Mouse (Mus musculus) cortical plate, adult 2 months (tissue): ENCODE results near the gene Polr2c. TPM values are rescaled to one million over a fixed set of nuclear protein-coding genes. Genes with fewer than 3 reads are reported as not detected.

Experiments
- H3K27ac ChIP-seq: fragments of 200-500 bp; 2 replicates; pipeline ENCODE4 v1.5.1; 2012; ENCODE audit warnings: low read length, control low read depth, inconsistent platforms; ENCODE audit not compliant: insufficient read depth
- H3K4me1 ChIP-seq: fragments of 200-500 bp; 2 replicates; pipeline ENCODE4 v1.6.1; 2011; ENCODE audit warnings: low read length; ENCODE audit not compliant: control insufficient read depth, insufficient read depth
- H3K4me3 ChIP-seq: fragments of 200-500 bp; 2 replicates; pipeline ENCODE4 v1.5.1; 2011; ENCODE audit warnings: mild to moderate bottlenecking, low read length, control low read depth; ENCODE audit not compliant: insufficient read depth
- CTCF ChIP-seq: fragments of 200-500 bp; IDR thresholded peaks from 2 replicates; pipeline ENCODE4 v1.5.1; 2011; ENCODE audit warnings: mild to moderate bottlenecking, control low read depth, low read length; ENCODE audit not compliant: insufficient read depth; ENCODE audit errors: extremely low read depth
- POLR2A ChIP-seq: fragments of 200-500 bp; IDR thresholded peaks from 2 replicates; pipeline ENCODE4 v1.6.1; 2011; ENCODE audit warnings: mild to moderate bottlenecking, low read length, control low read depth; ENCODE audit not compliant: insufficient read depth; ENCODE audit errors: extremely low read depth
- polyA plus RNA-seq: library from polyadenylated mRNA; depleted of rRNA; stranded (reverse); fragments of >200 nt; gene quantifications from 2 replicates; pipeline ENCODE4 v1.2.3, GENCODE M21; 2012; rRNA removed

Polr2c gene
- polyA plus RNA-seq, 1 experiment, result 108 TPM

DNA sequence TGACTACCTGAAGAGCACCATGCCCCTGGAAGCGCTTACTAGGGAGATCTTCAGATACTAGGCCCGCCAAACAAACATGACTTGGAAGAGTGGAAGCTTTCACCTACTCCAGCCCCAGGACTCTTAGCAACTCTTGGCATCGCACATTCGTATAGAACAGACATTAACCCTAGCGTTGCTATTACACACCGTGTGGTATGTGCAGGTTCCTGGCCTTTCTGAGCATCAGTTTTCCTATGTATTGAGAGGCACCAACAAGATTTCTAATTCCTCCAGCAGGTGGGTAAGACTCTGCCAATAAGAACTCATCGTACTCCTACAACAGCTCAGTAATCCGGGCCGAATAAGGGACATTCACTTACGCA, 59.7 kb downstream of the Polr2c start:
- Histone ChIP-seq H3K4me3 (peak overlapping the region; percentile 46), H3K27ac (no peak overlapping the region), H3K4me1 (no peaks in the 10 kb centered on the region)
- no peak for TF ChIP-seq POLR2A
- no peak for TF ChIP-seq CTCF

DNA sequence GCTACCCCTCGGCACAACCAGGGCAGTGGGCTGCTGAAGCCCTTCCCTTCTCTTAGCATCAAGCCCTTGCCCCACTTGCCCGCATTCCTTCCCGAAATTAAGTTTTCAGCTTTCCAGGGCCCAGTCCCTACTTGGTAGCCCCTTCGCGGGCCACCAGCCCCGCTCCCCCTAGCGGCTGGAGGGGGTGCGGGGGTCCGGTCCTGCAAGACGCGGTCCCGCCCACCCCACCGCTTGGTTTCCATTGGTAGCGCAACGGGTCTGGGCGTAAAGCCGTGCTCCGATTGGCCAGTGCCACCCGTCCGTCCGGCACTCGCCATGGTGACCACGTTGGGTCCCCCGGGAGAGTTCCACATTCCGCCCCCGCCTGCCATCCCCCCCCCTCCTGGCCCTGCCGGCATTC, 60.1 kb downstream of the Polr2c start:
- Histone ChIP-seq H3K4me3 (peak overlapping the region; percentile 46), H3K4me1 (no peaks in the 10 kb centered on the region), H3K27ac (no peak overlapping the region)
- TF ChIP-seq CTCF (no peak), POLR2A (no peak)

DNA sequence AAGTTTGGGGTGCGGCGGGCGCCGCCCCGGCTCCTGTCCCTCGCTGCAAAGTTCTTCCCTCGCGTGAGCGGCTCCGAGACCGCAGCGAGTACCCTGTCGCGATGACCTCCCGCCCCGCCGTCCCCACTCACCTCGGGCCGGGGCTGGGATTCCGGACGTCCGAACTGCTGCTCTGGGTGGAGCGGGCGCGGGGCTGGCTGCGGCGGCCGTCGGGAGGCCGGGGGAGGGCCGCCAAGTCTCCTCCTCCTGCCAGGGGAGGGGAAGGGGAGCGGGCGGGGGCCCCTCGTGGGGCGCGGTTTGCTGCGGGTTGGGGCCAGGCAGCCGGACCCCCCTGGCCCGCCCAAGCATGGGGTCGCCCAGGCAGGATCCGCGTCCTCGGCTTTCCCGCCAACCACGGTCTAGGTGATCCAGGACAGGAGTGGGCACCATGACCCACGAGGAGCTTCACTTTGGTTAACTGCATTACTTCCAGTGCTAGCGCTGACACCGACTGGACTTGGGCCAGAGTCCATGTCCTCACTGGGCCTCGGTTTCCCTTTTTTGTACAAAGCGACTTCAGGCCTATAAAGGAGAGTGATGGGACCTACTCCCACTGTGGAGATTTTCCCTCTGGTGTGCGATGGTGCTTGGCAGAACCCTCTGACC, 60.7 kb downstream of the Polr2c start, which contains the start of gene Ccdc102a:
Ccdc102a (minus strand) TSS at position 248 of the 645 bp plus-strand sequence.
- H3K4me3 ChIP-seq, result peak within 1 kb of the TSS; percentile 46
- TF ChIP-seq POLR2A, result no peak
- no peak for TF ChIP-seq CTCF
- H3K4me1 ChIP-seq, result no peaks in the 10 kb centered on the region
- H3K27ac ChIP-seq, result no peak within 1 kb of the TSS

DNA sequence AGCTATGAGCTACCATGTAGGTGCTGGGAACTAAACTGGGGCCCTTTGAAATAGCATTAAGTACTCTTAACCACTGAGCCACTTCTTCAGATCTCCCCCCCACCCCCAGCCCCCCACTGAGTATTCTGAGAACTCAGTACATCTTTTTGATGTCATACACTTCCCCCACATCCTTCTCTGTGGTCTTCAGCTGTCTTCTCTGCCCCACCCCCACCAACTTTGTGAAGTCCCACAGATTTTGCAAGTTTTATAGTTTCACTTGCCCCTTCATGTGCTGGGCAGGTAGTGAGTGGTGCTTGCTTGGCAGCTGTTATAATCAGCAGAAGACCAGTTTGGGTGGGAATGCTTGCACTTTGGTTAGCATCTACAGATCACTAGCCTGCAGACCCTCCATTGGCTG, 62.0 kb downstream of the Polr2c start:
- H3K27ac ChIP-seq, result no peak overlapping the region
- no peak for TF ChIP-seq CTCF
- no peak for TF ChIP-seq POLR2A
- H3K4me3 ChIP-seq, result no peak overlapping the region
- H3K4me1 ChIP-seq, result no peaks in the 10 kb centered on the region

DNA sequence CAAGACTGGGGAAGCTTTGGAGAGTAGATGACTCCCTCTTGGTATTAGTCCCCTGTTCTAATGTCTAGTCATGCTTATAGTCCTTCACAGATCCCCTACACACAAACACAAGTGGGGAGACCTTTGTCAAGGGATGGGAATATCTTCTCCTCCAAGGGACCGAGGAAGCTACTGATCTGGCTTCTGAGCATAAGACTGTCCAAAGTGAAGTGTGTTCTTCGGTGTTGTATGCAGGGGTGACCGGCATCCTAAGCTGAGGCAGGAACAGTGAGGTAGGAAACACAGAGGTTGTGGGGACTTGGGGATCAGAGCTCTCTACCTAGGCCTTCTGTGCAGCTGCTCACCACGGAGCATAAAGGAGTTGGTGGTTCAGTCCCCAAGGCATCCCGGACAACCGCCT, 64.9 kb downstream of the Polr2c start:
- Histone ChIP-seq H3K4me3 (no peak overlapping the region), H3K4me1 (no peaks in the 10 kb centered on the region), H3K27ac (no peak overlapping the region)
- TF ChIP-seq CTCF (no peak), POLR2A (no peak)

DNA sequence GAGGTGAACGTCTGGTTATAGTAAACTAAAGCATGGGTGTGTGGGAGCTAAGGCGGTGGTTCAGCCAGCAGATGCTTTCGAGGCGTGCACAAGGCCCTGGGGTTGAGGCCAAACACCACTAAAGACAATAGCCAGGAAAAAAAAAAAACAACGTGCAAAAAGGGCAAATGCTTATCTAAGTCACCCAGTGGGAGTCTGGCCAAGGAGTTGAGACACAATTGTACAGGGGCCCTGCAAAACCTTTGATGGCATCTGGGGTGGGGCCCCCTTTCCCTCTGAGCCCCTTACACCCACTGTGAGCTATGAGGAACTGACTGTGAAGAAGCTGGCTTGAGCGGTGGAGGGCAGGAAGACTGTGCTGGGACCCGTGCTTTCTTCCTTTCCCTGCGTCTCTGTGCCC, 65.4 kb downstream of the Polr2c start:
- Histone ChIP-seq H3K27ac (no peak overlapping the region), H3K4me1 (no peaks in the 10 kb centered on the region), H3K4me3 (no peak overlapping the region)
- TF ChIP-seq POLR2A, result no peak
- TF ChIP-seq CTCF, result no peak

Other genes with a start within 250 kb of the Polr2c start
- gene Arl2bp, start 190.8 kb upstream of the Polr2c start, polyA plus RNA-seq, result 234 and 235 TPM in 2 replicates
- gene Pllp, start 161.2 kb upstream of the Polr2c start, polyA plus RNA-seq, result 165 and 190 TPM in 2 replicates
- gene Ccl22, start 111.9 kb upstream of the Polr2c start, polyA plus RNA-seq, result 0.33 and 0.34 TPM in 2 replicates
- gene Cx3cl1, start 85.4 kb upstream of the Polr2c start, polyA plus RNA-seq, result 654 and 664 TPM in 2 replicates
- 4.4 TPM in 2 replicates for gene Ccl17, start 47.0 kb upstream of the Polr2c start, polyA plus RNA-seq
- gene Coq9, start 19.1 kb upstream of the Polr2c start, polyA plus RNA-seq, result 103 and 110 TPM in 2 replicates
- gene Ciapin1, start 19.1 kb upstream of the Polr2c start, polyA plus RNA-seq, result 38.2 and 39.1 TPM in 2 replicates
- gene Dok4, start 18.9 kb downstream of the Polr2c start, polyA plus RNA-seq, result 15.1 and 15.9 TPM in 2 replicates
- gene Ccdc102a, start 60.6 kb downstream of the Polr2c start, polyA plus RNA-seq, result 2.1 and 3.0 TPM in 2 replicates
- gene Adgrg5, start 66.2 kb downstream of the Polr2c start, polyA plus RNA-seq, result 0.06 and 0.10 TPM in 2 replicates
- gene Adgrg1, start 117.3 kb downstream of the Polr2c start, polyA plus RNA-seq, result 63.4 and 63.8 TPM in 2 replicates
- gene Adgrg3, start 160.2 kb downstream of the Polr2c start, polyA plus RNA-seq, result 0.30 and 0.40 TPM in 2 replicates
- gene Drc7, start 197.7 kb downstream of the Polr2c start, polyA plus RNA-seq, result 0.93 and 2.2 TPM in 2 replicates
- gene Katnb1, start 223.7 kb downstream of the Polr2c start, polyA plus RNA-seq, result 49.1 and 50.1 TPM in 2 replicates